Mouse (Mus musculus) megakaryocyte progenitor cell, adult 5-6 weeks (primary cell): ENCODE results near the gene Rbfox1. TPM values are rescaled to one million over a fixed set of nuclear protein-coding genes. Genes with fewer than 3 reads are reported as not detected.

Experiments
- ATAC-seq: replicated peaks from 2 replicates; pipeline ENCODE4 v1.8.0; 2016; ENCODE audit warnings: mild to moderate bottlenecking, moderate TSS enrichment, inconsistent platforms; ENCODE audit not compliant: poor library complexity
- total RNA-seq, 2 experiments: library from RNA; stranded (forward) in 1 of 2; stranded (reverse) in 1 of 2; fragments of 157-497, 149-512 nt in 1 of 2; fragments of 200-1000 nt in 1 of 2; gene quantifications; 2 replicates each; pipeline versions ENCODE4 v1.2.3 to v1.2.4; 2015 to 2017

The Rbfox1 gene
- total RNA-seq, 2 experiments from 2014 or later = 0.15 TPM; not detected in 1

DNA sequence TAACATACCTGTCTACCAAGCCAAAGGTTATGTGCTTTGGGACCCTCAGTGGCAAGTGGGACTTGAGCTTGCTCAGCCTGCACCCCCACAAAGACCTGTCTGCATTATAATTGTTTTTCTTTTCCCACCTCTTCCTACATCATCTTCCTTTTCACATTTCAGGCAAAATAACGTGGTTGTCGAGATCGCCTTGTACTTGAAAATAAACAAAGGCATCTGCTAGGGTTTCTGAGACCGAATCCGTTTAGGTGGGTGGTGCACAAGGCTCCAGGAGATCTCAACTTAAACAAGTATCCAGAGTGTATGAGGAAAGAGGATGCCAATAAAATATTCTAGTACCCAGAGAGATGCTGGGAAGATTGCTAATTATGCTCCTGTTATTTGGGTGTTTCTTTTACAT, 1390.3 kb downstream of the Rbfox1 start:
- ATAC-seq = no peak

- no peak for ATAC-seq
Measured at GRCm38 (mm10) chr16:7275901-7276300, 1390.7 kb downstream of the Rbfox1 start.

- ATAC-seq = no peak
Measured at GRCm38 (mm10) chr16:7279544-7279943, 1394.4 kb downstream of the Rbfox1 start.

- ATAC-seq = no peak
Measured at GRCm38 (mm10) chr16:7282257-7282656, 1397.1 kb downstream of the Rbfox1 start.

DNA sequence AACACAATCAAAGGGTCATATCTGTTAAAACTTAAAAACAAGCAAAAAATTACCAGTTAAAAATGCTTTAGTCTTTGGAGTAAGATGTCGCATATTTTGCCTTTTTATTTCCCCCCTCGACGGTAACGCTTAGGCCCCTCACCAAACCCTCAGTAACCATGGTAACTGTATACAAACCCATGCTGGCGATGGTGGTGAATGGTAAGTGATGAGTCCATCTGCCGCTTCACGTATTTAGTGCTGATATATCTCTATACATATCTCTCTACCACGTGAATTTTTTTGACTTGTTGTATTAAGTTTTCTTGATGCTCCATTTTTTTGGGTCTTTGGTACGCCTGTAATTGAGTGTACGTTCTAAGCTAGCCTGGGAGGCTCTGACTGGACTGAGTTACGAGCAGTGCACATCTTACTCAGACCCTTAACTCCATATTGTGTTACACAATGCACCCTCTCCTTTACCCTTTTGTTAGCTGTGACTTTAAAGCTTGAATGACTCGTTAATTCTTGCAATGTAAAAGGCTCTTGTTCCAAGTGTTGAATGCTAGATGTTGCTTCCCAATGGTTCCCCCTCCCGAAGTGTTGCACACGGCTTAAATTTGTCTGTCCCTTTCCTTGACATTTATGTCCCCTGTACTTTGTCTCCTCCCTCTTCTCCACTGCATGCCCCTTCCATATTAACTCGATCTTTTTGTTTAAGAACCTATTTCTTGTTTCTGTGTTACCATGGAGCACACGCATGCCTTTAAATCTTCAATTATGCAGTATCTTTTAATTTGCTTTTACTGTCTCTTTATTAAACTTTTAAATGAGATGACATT, 1408.0 kb downstream of the Rbfox1 start:
- ATAC-seq = no peak

DNA sequence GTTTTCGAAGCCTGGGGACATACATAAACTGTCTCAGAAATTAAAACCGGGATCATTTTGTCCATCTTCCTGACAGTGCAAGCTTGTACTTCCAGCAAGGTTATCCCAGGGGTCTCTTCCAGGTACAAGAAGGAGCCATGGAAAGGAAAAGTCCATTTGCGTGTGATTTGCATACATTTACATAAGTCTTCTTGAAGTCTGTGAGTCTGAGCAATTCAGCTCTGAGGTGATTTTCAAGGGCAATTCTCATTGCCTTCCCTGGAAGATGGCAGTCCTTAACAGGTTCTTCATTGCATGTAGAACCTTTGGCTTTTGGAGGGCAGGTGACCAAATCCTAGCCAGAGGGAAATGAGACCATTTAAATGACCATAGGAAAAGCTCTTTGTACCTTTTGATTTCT, 1417.3 kb downstream of the Rbfox1 start:
- ATAC-seq = no peak

- no peak for ATAC-seq
Measured at GRCm38 (mm10) chr16:7329196-7329595, 1444.0 kb downstream of the Rbfox1 start.

DNA sequence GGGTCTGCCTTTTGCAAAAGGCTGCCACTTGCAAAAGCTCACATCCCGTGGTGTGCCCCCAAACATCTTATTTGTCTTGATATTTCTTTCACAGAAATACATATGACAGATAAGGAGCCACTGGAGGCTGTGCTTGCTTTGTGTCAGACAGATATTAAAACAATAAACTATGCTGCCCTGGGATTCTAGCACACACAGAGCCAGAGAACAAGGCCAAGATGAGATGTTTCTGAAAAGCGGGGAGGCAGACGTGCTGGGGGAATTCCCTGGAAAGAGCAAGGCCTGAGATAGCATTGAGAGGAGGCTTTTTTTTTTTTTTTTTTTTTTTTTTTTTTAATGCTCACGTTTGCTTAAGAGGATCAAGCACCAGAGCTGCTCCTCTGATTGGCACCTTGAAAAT, 1456.0 kb downstream of the Rbfox1 start:
- ATAC-seq = no peak

DNA sequence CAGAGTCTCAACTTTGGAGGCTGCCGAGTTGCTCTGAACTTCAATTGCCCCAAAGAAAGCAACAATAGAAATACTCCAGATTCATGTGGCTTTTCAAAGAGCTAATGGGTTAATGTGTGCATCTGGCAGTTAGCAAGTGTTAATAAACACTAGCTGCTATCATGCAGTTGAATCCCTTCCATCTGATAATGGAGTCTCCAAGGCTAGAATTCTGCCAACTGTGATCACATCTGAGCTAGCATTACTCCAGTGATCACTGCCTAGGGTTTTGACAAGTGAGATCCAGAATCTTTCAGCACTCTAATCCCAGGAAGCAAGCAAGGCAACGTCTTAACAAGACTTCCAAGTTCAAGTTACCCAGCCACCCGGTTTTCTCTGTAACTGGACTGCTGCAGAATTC, 1460.1 kb downstream of the Rbfox1 start:
- no peak for ATAC-seq

GRCm38 (mm10) chr16:7346001-7346625, 1461.0 kb downstream of the Rbfox1 start:
- ATAC-seq = no peak

DNA sequence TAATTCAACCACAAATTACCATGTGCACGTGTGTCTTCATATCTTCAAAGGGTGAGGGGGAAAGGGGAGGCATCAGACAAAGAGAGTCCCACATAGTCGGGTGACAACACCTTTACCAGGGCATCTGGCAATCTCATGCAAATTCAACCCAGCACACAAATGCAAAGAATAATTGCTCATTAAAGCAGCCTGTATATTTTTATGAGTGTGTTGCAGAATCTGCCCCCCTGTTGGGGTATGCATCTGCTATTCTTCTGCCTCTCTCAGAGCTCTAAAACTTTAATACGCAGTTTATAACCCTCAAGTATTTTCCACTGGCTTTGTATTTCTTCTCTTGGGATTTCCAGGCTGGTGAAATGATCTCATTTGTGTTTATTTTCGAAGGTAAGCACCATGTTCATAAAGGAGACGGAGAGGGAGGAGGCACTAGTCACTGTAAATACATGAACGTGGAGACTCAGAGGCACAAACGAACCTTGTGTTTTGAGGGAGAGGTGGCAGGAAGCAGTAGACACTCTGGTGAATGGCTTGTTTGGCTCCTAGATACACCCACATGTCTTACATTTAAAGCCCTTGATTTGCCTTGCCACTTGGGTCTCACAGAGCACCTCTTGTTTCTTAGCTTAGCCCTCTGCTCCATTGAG, 1462.5 kb downstream of the Rbfox1 start:
- ATAC-seq = no peak

DNA sequence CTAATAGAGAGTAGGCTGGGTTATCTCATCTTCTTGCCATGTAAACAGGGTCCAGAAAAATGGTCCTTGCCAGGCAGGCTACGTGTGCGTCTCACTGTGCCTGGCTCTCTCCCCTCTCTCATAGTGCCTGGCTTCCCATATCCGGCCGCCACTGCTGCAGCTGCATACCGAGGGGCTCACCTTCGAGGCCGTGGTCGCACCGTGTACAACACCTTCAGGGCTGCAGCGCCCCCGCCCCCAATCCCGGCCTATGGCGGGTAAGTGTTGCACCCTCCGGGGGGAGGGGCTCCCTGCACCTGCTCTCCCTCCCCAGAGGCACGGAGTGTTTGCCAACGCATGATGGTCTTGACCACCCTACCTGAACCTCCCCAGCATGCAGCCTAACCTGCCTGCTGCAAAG, 1467.7 kb downstream of the Rbfox1 start:
- no peak for ATAC-seq

GRCm38 (mm10) chr16:7354116-7354515, 1469.0 kb downstream of the Rbfox1 start:
- ATAC-seq = no peak

DNA sequence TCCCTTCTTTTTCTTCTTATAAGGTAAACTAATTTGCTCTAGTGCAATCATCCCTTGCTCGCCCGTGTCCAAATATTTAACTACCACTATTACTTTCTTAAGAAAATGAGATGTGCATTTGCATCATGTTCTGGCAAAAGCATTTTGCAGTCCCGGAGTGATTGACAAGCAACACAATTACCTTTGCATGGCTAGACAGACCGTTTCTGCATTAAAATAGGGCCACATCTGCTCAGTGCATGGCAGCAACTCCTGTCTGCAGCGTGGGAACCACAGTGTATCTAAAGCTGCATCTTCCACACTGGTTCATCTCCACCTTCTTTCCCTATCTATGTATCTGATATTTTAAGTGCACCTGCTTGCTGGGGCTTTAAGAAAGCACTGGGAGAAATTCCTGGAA, 1473.9 kb downstream of the Rbfox1 start:
- no peak for ATAC-seq

DNA sequence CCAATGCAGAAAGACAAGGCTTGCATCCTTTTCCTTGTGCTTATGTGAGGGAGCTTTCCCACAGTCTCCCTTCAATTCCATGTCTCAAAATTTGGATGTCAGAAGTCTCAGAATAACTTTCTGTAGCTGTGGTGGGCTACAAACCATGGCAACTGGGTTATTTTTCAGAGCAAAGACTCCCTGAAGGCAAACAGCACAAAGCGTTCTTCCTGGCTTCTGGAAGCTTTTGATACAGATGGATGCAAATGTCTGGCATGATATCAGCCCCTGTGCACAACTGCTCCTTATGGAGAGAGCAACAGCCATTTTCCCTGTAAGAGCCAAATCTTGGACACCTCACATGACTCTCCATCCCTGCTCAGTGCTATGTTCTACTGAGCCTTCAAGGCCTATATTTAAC, 1475.6 kb downstream of the Rbfox1 start:
- ATAC-seq = no peak

GRCm38 (mm10) chr16:7365878-7366277, 1480.7 kb downstream of the Rbfox1 start:
- no peak for ATAC-seq

- ATAC-seq = no peak
Measured at GRCm38 (mm10) chr16:7374146-7374545, 1489.0 kb downstream of the Rbfox1 start.

DNA sequence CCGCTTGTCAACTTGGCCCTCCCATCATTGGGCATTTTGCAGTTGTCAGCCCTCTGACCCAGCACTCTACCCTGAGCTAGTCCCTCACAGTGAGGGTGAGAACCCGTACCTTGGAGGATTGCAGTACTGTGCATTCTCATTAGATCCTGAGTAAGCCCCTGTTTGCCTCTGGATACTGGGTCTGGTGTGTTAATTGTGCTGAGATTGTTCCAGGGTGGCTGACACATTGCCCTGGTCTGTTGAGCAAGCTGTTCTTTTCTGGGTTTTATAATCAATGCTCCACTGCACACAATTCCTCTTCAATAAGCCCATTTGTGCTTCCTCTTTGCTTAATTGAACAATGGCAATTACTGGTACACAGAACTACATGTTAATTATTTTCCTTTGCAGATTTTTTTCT, 1489.5 kb downstream of the Rbfox1 start:
- no peak for ATAC-seq

- ATAC-seq = no peak
Measured at GRCm38 (mm10) chr16:7396101-7396500, 1510.9 kb downstream of the Rbfox1 start.

DNA sequence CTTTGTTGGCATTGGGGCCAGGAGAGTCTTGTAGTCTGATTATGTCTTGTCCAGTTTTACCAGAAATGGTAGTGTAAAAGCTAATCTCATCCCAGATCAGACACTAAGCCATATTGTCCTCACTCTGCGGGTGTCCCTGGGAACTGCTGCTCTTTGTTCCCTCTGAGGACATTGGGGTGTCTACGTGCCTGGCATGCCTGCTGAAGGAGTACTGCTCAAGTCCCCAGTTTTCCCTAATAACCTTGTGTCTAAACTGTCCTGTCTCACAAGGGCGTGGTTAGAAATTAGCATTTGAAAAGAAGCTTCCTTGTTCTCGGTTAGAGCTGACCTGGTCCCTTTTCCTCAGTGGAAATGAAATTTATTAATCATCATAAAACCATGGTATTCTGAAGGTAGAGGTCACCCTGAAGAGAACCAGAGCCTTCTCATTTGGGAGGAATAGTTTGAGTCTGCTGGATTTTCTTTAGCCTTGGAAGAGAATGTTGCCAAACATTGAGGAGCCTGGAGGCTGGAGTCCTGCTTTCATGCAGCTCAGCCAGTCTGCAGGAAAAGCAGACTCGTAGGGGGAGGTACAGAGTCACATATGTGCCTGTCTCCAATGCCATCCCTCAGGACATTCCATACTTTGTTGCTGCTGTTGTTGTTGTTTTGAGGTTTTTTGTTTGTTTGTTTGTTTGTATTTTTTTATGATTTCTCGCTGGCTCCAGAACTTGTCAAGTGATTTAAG, 1519.8 kb downstream of the Rbfox1 start:
- no peak for ATAC-seq

GRCm38 (mm10) chr16:7407862-7408640, 1522.9 kb downstream of the Rbfox1 start:
- no peak for ATAC-seq
